In genomic region chr6:42323371-42324066, GRCm38 (mm10) we compare ENCODE assay signal across 8 mouse cellular contexts. TPM values are rescaled to one million over a fixed set of nuclear protein-coding genes. Genes with fewer than 3 reads are reported as not detected.
DNase-seq lines count a peak whose midpoint lies in the region; ATAC-seq and TF ChIP-seq lines count a peak whose summit lies in the region.

No protein-coding gene starts in this region.

- DNase-seq in kidney, postnatal 14 days, result no peak
- DNase-seq in cerebellum, adult 2 months, result peak in 1 of 2 experiments; percentile 45
- DNase-seq in ovary, postnatal 36 days (ENCODE audit: low spot score), result no peak
- no peak for DNase-seq in layer of hippocampus, adult 18-20 months (ENCODE audit: low spot score in 2 of 2)
- DNase-seq in left cerebral cortex, adult 18-20 months (ENCODE audit: low spot score in 2 of 2), result no peak

- peaks cover 18% of the 10 kb centered on the region for H3K4me1 ChIP-seq in kidney, embryonic 16.5 days (ENCODE audit: insufficient read depth, low read length)
- H3K4me1 ChIP-seq in cerebellum, adult 2 months (ENCODE audit: control insufficient read depth, insufficient read depth, low read length), result peaks cover 8% of the 10 kb centered on the region; the same call in 1 of the 2 replicates
- peaks cover 16% of the 10 kb centered on the region for H3K4me1 ChIP-seq in forebrain, embryonic 16.5 days (replicated peaks; ENCODE audit: control insufficient read depth, insufficient read depth, low read length)
- H3K4me1 ChIP-seq in midbrain, embryonic 12.5 days, result peaks cover 15% of the 10 kb centered on the region

- peak; percentile 28; the same call in 1 of the 2 replicates for ATAC-seq in kidney, embryonic 16.5 days (ENCODE audit: low FRiP score, low TSS enrichment)
- peak; percentile 26 for ATAC-seq in forebrain, embryonic 16.5 days
- ATAC-seq in midbrain, embryonic 12.5 days (ENCODE audit: low FRiP score, low read depth), result peak; percentile 34

- peak overlapping the region; percentile 65 for H3K4me3 ChIP-seq in kidney, embryonic 16.5 days (ENCODE audit: low read length)
- H3K4me3 ChIP-seq in cerebellum, adult 2 months (replicated peaks; ENCODE audit: insufficient read depth, low read depth, low read length), result peak overlapping the region; percentile 98
- peak overlapping the region; percentile 85 for H3K4me3 ChIP-seq in forebrain, embryonic 16.5 days (replicated peaks; ENCODE audit: low read length)
- H3K4me3 ChIP-seq in midbrain, embryonic 12.5 days, result peak overlapping the region; percentile 71

- peaks cover 48% of the 10 kb centered on the region for H3K27me3 ChIP-seq in kidney, embryonic 16.5 days (ENCODE audit: insufficient read depth, low read length)
- no peaks in the 10 kb centered on the region for H3K27me3 ChIP-seq in cerebellum, adult 2 months (ENCODE audit: control insufficient read depth, insufficient read depth, low read length)
- H3K27me3 ChIP-seq in forebrain, embryonic 16.5 days (replicated peaks; ENCODE audit: control insufficient read depth, insufficient read depth, low read length), result no peaks in the 10 kb centered on the region
- peaks cover 25% of the 10 kb centered on the region for H3K27me3 ChIP-seq in midbrain, embryonic 12.5 days

- H3K4me2 ChIP-seq in kidney, embryonic 16.5 days (replicated peaks; ENCODE audit: low read depth, low read length), result peak overlapping the region; percentile 100
- H3K4me2 ChIP-seq in forebrain, embryonic 16.5 days (ENCODE audit: low read length), result peak overlapping the region; percentile 76
- H3K4me2 ChIP-seq in midbrain, embryonic 12.5 days (replicated peaks), result peak overlapping the region; percentile 92

- no peak overlapping the region for H3K27ac ChIP-seq in kidney, embryonic 16.5 days (ENCODE audit: low read length)
- H3K27ac ChIP-seq in cerebellum, adult 2 months (ENCODE audit: insufficient read depth, low read length), result peak overlapping the region; percentile 98
- H3K27ac ChIP-seq in forebrain, embryonic 16.5 days (ENCODE audit: low read length), result peak overlapping the region; percentile 81
- H3K27ac ChIP-seq in midbrain, embryonic 12.5 days (replicated peaks), result peak overlapping the region; percentile 90

- H3K9ac ChIP-seq in kidney, embryonic 16.5 days (replicated peaks; ENCODE audit: low read length), result 0 out of 2 replicates have a peak overlapping the region, but pooled peaks have one; percentile 60
- peak overlapping the region; percentile 94 for H3K9ac ChIP-seq in forebrain, embryonic 16.5 days (replicated peaks; ENCODE audit: low read depth, low read length)
- peak overlapping the region; percentile 83 for H3K9ac ChIP-seq in midbrain, embryonic 12.5 days (replicated peaks)

- no peak for TF ChIP-seq CTCF in cerebellum, adult 2 months (IDR thresholded peaks at IDR 0.05; ENCODE audit: borderline replicate concordance, insufficient read depth, low read depth, low read length)

- 1% methylated on average over 28 of the region's 28 CpGs for WGBS in kidney, embryonic 16.5 days
- 1% methylated on average over 28 of the region's 28 CpGs for WGBS in cerebellum, adult 2 months
- under 1% methylated on average over 27 of the region's 28 CpGs for WGBS in forebrain, embryonic 16.5 days
- WGBS in midbrain, embryonic 12.5 days, result under 1% methylated on average over 28 of the region's 28 CpGs

- no peak for TF ChIP-seq POLR2A in cerebellum, adult 2 months (IDR thresholded peaks at IDR 0.05; ENCODE audit: borderline replicate concordance, insufficient read depth, low read length)

- H3K9me3 ChIP-seq in kidney, embryonic 16.5 days (ENCODE audit: low read length), result no peaks in the 10 kb centered on the region
- H3K9me3 ChIP-seq in forebrain, embryonic 16.5 days (ENCODE audit: control insufficient read depth, low read length), result no peaks in the 10 kb centered on the region
- H3K9me3 ChIP-seq in midbrain, embryonic 12.5 days, result no peaks in the 10 kb centered on the region

- no peaks in the 10 kb centered on the region for H3K36me3 ChIP-seq in kidney, embryonic 16.5 days (ENCODE audit: insufficient read depth, low read length)
- no peaks in the 10 kb centered on the region; the same call in 1 of the 2 replicates for H3K36me3 ChIP-seq in forebrain, embryonic 16.5 days (ENCODE audit: control insufficient read depth, insufficient read depth)
- H3K36me3 ChIP-seq in midbrain, embryonic 12.5 days, result peaks cover 4% of the 10 kb centered on the region

RNA-seq across cellular contexts. Expression of gene Fam131b, which starts 0.9 kb away (rescaled TPM):
- polyA plus RNA-seq in kidney, embryonic 16.5 days (2015; fragmentation: Nextera tagmentation; extraction: Ambion mirVana), result 0.11 and 0.13 TPM in 2 replicates
- polyA plus RNA-seq in cerebellum, adult 2 months (2012; rRNA removed), result 102 and 117 TPM in 2 replicates
- 5.3 and 7.1 TPM in 2 replicates for polyA plus RNA-seq in forebrain, embryonic 16.5 days (2015; fragmentation: Nextera tagmentation; extraction: Ambion mirVana)
- polyA plus RNA-seq in midbrain, embryonic 12.5 days (2016; fragmentation: Nextera tagmentation; extraction: Ambion mirVana), result 4.2 and 4.9 TPM in 2 replicates
- 10 to 100 TPM; 80.2 to 82.8 TPM for total RNA-seq in layer of hippocampus, adult 18-20 months (2021)
- 100 to 1,000 TPM; 115 to 123 TPM for total RNA-seq in left cerebral cortex, adult 18-20 months (2021)

RNA-seq across cellular contexts. Expression of gene Zyx, which starts 25.9 kb away (rescaled TPM):
- 115 and 130 TPM in 2 replicates for polyA plus RNA-seq in kidney, embryonic 16.5 days (2015; fragmentation: Nextera tagmentation; extraction: Ambion mirVana)
- 123 and 129 TPM in 2 replicates for polyA plus RNA-seq in cerebellum, adult 2 months (2012; rRNA removed)
- 33.6 and 37.1 TPM in 2 replicates for polyA plus RNA-seq in forebrain, embryonic 16.5 days (2015; fragmentation: Nextera tagmentation; extraction: Ambion mirVana)
- polyA plus RNA-seq in midbrain, embryonic 12.5 days (2016; fragmentation: Nextera tagmentation; extraction: Ambion mirVana), result 66.7 and 71.5 TPM in 2 replicates
- 10 to 100 TPM; 39.5 to 40.3 TPM for total RNA-seq in layer of hippocampus, adult 18-20 months (2021)
- 10 to 100 TPM; 48.9 to 51.2 TPM for total RNA-seq in left cerebral cortex, adult 18-20 months (2021)

RNA-seq across cellular contexts. Expression of gene Clcn1, which starts 37.0 kb away (rescaled TPM):
- 0.17 and 0.29 TPM in 2 replicates for polyA plus RNA-seq in kidney, embryonic 16.5 days (2015; fragmentation: Nextera tagmentation; extraction: Ambion mirVana)
- 11.5 and 13.4 TPM in 2 replicates for polyA plus RNA-seq in cerebellum, adult 2 months (2012; rRNA removed)
- polyA plus RNA-seq in forebrain, embryonic 16.5 days (2015; fragmentation: Nextera tagmentation; extraction: Ambion mirVana), result 1.6 and 2.0 TPM in 2 replicates
- 1.3 and 1.8 TPM in 2 replicates for polyA plus RNA-seq in midbrain, embryonic 12.5 days (2016; fragmentation: Nextera tagmentation; extraction: Ambion mirVana)
- total RNA-seq in layer of hippocampus, adult 18-20 months (2021), result 1 to 10 TPM; 2.8 to 3.6 TPM
- total RNA-seq in left cerebral cortex, adult 18-20 months (2021), result 1 to 10 TPM; 3.8 to 4.0 TPM

RNA-seq across cellular contexts. Expression of gene Epha1, which starts 49.5 kb away (rescaled TPM):
- 8.2 and 8.6 TPM in 2 replicates for polyA plus RNA-seq in kidney, embryonic 16.5 days (2015; fragmentation: Nextera tagmentation; extraction: Ambion mirVana)
- 0.43 and 0.46 TPM in 2 replicates for polyA plus RNA-seq in cerebellum, adult 2 months (2012; rRNA removed)
- polyA plus RNA-seq in forebrain, embryonic 16.5 days (2015; fragmentation: Nextera tagmentation; extraction: Ambion mirVana), result 0.14 and 0.27 TPM in 2 replicates
- polyA plus RNA-seq in midbrain, embryonic 12.5 days (2016; fragmentation: Nextera tagmentation; extraction: Ambion mirVana), result 0.81 and 1.3 TPM in 2 replicates
- under 1 TPM; 0.13 to 0.20 TPM for total RNA-seq in layer of hippocampus, adult 18-20 months (2021)
- under 1 TPM in 1 of 2 experiments, not detected in 1; 0.23 TPM for total RNA-seq in left cerebral cortex, adult 18-20 months (2021)

RNA-seq across cellular contexts. Expression of gene Casp2, which starts 58.7 kb away (rescaled TPM):
- polyA plus RNA-seq in kidney, embryonic 16.5 days (2015; fragmentation: Nextera tagmentation; extraction: Ambion mirVana), result 70.6 and 71.2 TPM in 2 replicates
- 26.1 and 31.3 TPM in 2 replicates for polyA plus RNA-seq in cerebellum, adult 2 months (2012; rRNA removed)
- polyA plus RNA-seq in forebrain, embryonic 16.5 days (2015; fragmentation: Nextera tagmentation; extraction: Ambion mirVana), result 62.1 and 72.2 TPM in 2 replicates
- 76.0 and 79.5 TPM in 2 replicates for polyA plus RNA-seq in midbrain, embryonic 12.5 days (2016; fragmentation: Nextera tagmentation; extraction: Ambion mirVana)
- 10 to 100 TPM; 17.4 to 24.0 TPM for total RNA-seq in layer of hippocampus, adult 18-20 months (2021)
- total RNA-seq in left cerebral cortex, adult 18-20 months (2021), result 10 to 100 TPM; 20.6 to 22.3 TPM

Comparison
In these comparisons a context has a peak if more than half of its experiments do, and no peak if none do; other contexts are left out.
1. RNA of gene Fam131b, which starts 0.9 kb away (polyA plus RNA-seq): 102 to 117 TPM in cerebellum, adult 2 months; 5.3 to 7.1 TPM in forebrain, embryonic 16.5 days, 4.2 to 4.9 TPM in midbrain, embryonic 12.5 days and 0.11 to 0.13 TPM in kidney, embryonic 16.5 days; every median in the first group is over 10 times any median in the second.
2. Peak in every context shown above with its lines, with median percentiles within 50 percentile points of each other: ATAC-seq, H3K4me2 ChIP-seq, H3K4me3 ChIP-seq and H3K9ac ChIP-seq.